In the genomic region with DNA sequence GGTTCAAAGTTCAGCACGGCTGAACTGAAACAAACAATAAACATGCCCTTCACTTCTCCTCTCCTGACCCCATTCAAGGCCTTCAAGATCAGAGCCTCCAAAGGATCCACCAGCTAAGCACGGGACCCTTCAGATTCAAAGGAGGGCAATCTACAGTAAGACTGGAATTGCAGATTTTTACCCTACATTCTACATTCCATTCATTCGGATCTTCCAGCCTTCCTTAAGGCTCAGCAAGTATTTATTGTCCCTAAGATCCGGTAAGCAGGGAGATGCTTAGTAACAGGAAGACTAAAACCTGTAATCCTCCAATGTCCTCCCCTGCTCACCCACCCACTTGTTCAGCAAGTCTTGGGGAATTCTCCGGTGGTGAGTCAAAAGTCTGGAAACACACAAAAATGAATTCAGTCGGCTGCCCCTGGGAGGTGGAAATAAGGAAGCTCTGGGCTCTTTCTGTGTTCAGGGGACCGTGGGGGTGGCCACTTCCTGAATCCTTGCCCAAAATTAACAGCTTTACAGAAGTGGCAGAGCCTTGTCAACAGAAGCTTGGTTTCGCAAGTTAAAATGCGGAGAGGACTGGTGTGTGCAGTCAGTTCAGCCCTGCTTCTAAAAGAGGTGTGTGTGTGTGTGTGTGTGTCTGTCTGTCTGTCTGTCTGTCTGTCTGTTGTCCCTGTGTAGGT, we compare ENCODE assay signal across 8 mouse cellular contexts.
DNase-seq lines count a peak whose midpoint lies in the region; ATAC-seq lines count a peak whose summit lies in the region.

No protein-coding gene starts in this region.

- ATAC-seq in heart, embryonic 13.5 days (ENCODE audit: extremely low read depth, insufficient number of reproducible peaks, low FRiP score, low TSS enrichment), result no peak
- no peak for ATAC-seq in forebrain, embryonic 16.5 days
- ATAC-seq in forebrain, embryonic 11.5 days (replicated peaks; ENCODE audit: low FRiP score), result no peak
- ATAC-seq in midbrain, embryonic 14.5 days (ENCODE audit: low FRiP score, low TSS enrichment), result no peak

- H3K36me3 ChIP-seq in heart, embryonic 13.5 days, result peaks cover 6% of the 10 kb centered on the region; the same call in 1 of the 2 replicates
- no peaks in the 10 kb centered on the region for H3K36me3 ChIP-seq in forebrain, embryonic 16.5 days (ENCODE audit: control insufficient read depth, insufficient read depth)
- H3K36me3 ChIP-seq in forebrain, embryonic 11.5 days (ENCODE audit: control insufficient read depth, insufficient read depth, low read length), result no peaks in the 10 kb centered on the region
- no peaks in the 10 kb centered on the region for H3K36me3 ChIP-seq in midbrain, embryonic 14.5 days (ENCODE audit: control insufficient read depth, insufficient read depth, low read length)

- H3K4me3 ChIP-seq in heart, embryonic 13.5 days, result no peak overlapping the region
- no peak overlapping the region for H3K4me3 ChIP-seq in forebrain, embryonic 16.5 days (replicated peaks; ENCODE audit: low read length)
- no peak overlapping the region for H3K4me3 ChIP-seq in forebrain, embryonic 11.5 days (ENCODE audit: low read depth, low read length)
- H3K4me3 ChIP-seq in midbrain, embryonic 14.5 days (replicated peaks; ENCODE audit: low read depth, low read length), result no peak overlapping the region

- H3K9me3 ChIP-seq in heart, embryonic 13.5 days, result no peaks in the 10 kb centered on the region
- no peaks in the 10 kb centered on the region for H3K9me3 ChIP-seq in forebrain, embryonic 16.5 days (ENCODE audit: control insufficient read depth, low read length)
- no peaks in the 10 kb centered on the region for H3K9me3 ChIP-seq in forebrain, embryonic 11.5 days (ENCODE audit: control insufficient read depth, low read length)
- H3K9me3 ChIP-seq in midbrain, embryonic 14.5 days (ENCODE audit: control insufficient read depth, low read length), result no peaks in the 10 kb centered on the region

- DNase-seq in thymus, postnatal 0 days (ENCODE audit: low spot score), result peak; percentile 20
- no peak for DNase-seq in thymus, postnatal 14 days
- DNase-seq in liver, result peak; percentile 32
- peak; percentile 69 to 71 for DNase-seq in right cerebral cortex, adult 2 months (ENCODE audit: low spot score in 2 of 2)
- DNase-seq in forebrain, embryonic 11.5 days (ENCODE audit: low spot score), result no peak
- DNase-seq in midbrain, embryonic 14.5 days, result no peak

- no peaks in the 10 kb centered on the region for H3K27me3 ChIP-seq in heart, embryonic 13.5 days (replicated peaks)
- H3K27me3 ChIP-seq in forebrain, embryonic 16.5 days (replicated peaks; ENCODE audit: control insufficient read depth, insufficient read depth, low read length), result no peaks in the 10 kb centered on the region
- H3K27me3 ChIP-seq in forebrain, embryonic 11.5 days (ENCODE audit: control insufficient read depth, insufficient read depth, low read length), result no peaks in the 10 kb centered on the region
- H3K27me3 ChIP-seq in midbrain, embryonic 14.5 days (ENCODE audit: control insufficient read depth, insufficient read depth, low read length), result no peaks in the 10 kb centered on the region

- 52% methylated on average over 9 of the region's 9 CpGs for whole genome bisulfite sequencing in heart, embryonic 13.5 days
- 63% methylated on average over 9 of the region's 9 CpGs for WGBS in forebrain, embryonic 16.5 days
- WGBS in forebrain, embryonic 11.5 days, result 69% methylated on average over 9 of the region's 9 CpGs
- WGBS in midbrain, embryonic 14.5 days, result 69% methylated on average over 9 of the region's 9 CpGs

- H3K27ac ChIP-seq in heart, embryonic 13.5 days (replicated peaks), result peak overlapping the region; percentile 34; the same call in 1 of the 2 replicates
- H3K27ac ChIP-seq in forebrain, embryonic 16.5 days (ENCODE audit: low read length), result no peak overlapping the region
- no peak overlapping the region for H3K27ac ChIP-seq in forebrain, embryonic 11.5 days (ENCODE audit: low read depth, low read length)
- H3K27ac ChIP-seq in midbrain, embryonic 14.5 days (replicated peaks; ENCODE audit: low read depth, low read length), result no peak overlapping the region

- peaks cover 61% of the 10 kb centered on the region for H3K4me1 ChIP-seq in heart, embryonic 13.5 days
- peaks cover 9% of the 10 kb centered on the region; the same call in 1 of the 2 replicates for H3K4me1 ChIP-seq in forebrain, embryonic 16.5 days (replicated peaks; ENCODE audit: control insufficient read depth, insufficient read depth, low read length)
- peaks cover 8% of the 10 kb centered on the region for H3K4me1 ChIP-seq in forebrain, embryonic 11.5 days (replicated peaks; ENCODE audit: control insufficient read depth, insufficient read depth, low read length)
- H3K4me1 ChIP-seq in midbrain, embryonic 14.5 days (ENCODE audit: control insufficient read depth, insufficient read depth, low read length), result peaks cover 5% of the 10 kb centered on the region; the same call in 1 of the 2 replicates

- no peak overlapping the region for H3K4me2 ChIP-seq in heart, embryonic 13.5 days
- H3K4me2 ChIP-seq in forebrain, embryonic 16.5 days (ENCODE audit: low read length), result no peak overlapping the region
- no peak overlapping the region for H3K4me2 ChIP-seq in forebrain, embryonic 11.5 days (ENCODE audit: low read depth, low read length, severe bottlenecking)
- H3K4me2 ChIP-seq in midbrain, embryonic 14.5 days (ENCODE audit: low read length), result no peak overlapping the region

- no peak overlapping the region for H3K9ac ChIP-seq in heart, embryonic 13.5 days
- no peak overlapping the region for H3K9ac ChIP-seq in forebrain, embryonic 16.5 days (replicated peaks; ENCODE audit: low read depth, low read length)
- no peak overlapping the region for H3K9ac ChIP-seq in forebrain, embryonic 11.5 days (ENCODE audit: low read length)
- H3K9ac ChIP-seq in midbrain, embryonic 14.5 days (replicated peaks; ENCODE audit: low read length), result no peak overlapping the region

Comparison
In these comparisons a context has a peak if more than half of its experiments do, and no peak if none do; other contexts are left out.
1. DNase-seq: peak in thymus, postnatal 0 days (single experiment), liver (single experiment) and right cerebral cortex, adult 2 months (2 of 2); none in thymus, postnatal 14 days (single experiment), forebrain, embryonic 11.5 days (single experiment) and midbrain, embryonic 14.5 days (single experiment).